Mouse (Mus musculus): ENCODE measurements around the gene Pakap.

GRCm38 (mm10) chr4:57801986-57802385, 234.0 kb downstream of the Pakap start:
- TF ChIP-seq POLR2A (IDR thresholded peaks at IDR 0.05; ENCODE audit: low read depth, low read length): no peak
- no peak for TF ChIP-seq CTCF (IDR thresholded peaks at IDR 0.05; ENCODE audit: extremely low read depth, insufficient read length, insufficient replicate concordance, low read depth, low read length)

All from small intestine, adult 2 months (tissue).